Mouse (Mus musculus) gastrocnemius, postnatal 36 days (tissue): ENCODE data around the gene Llgl2. TPM values are rescaled to one million over a fixed set of nuclear protein-coding genes. Genes with fewer than 3 reads are reported as not detected.

Experiments
- DNase-seq, 2 experiments: peaks; one replicate each; pipeline ENCODE4 v3.0.0; 2022
- intact Hi-C: fragments of 180-260 bp; cut with DNase I; formaldehyde crosslinking; loops from one replicate; pipeline ENCODE4 v1.15.1; 2025
- total RNA-seq, 2 experiments: library from RNA; stranded (reverse); gene quantifications; 2 replicates each; pipeline ENCODE4 v1.2.3; 2021

Llgl2 gene
- total RNA-seq, 2 experiments from 2014 or later: 6.5 to 9.9 TPM

GRCm38 (mm10) chr11:115859143-115859945 is 35.5 kb downstream of the Llgl2 start:
- intact Hi-C loops: loop anchor here (2.0 kb wide), 1 partner anchor 137 kb away; no protein-coding TSS in a partner anchor
- peak; percentile 79 to 88 for DNase-seq

GRCm38 (mm10) chr11:115863895-115864294 is 40.0 kb downstream of the Llgl2 start:
- intact Hi-C loops: no loop called here

GRCm38 (mm10) chr11:115869393-115869792 is 45.5 kb downstream of the Llgl2 start:
- DNase-seq: no peak
- intact Hi-C loops: no loop called here

More at GRCm38 (mm10) chr11:115863895-115864294, 40.0 kb downstream of the Llgl2 start:
- no peak for DNase-seq

GRCm38 (mm10) chr11:115872437-115872836 is 48.6 kb downstream of the Llgl2 start:
- no peak for DNase-seq
- intact Hi-C loops: no loop called here

- DNase-seq: no peak
Observed at GRCm38 (mm10) chr11:115875935-115876334, 52.1 kb downstream of the Llgl2 start.

GRCm38 (mm10) chr11:115876438-115876837 is 52.6 kb downstream of the Llgl2 start:
- intact Hi-C loops: no loop called here
- DNase-seq: no peak

More at GRCm38 (mm10) chr11:115875935-115876334, 52.1 kb downstream of the Llgl2 start:
- intact Hi-C loops: no loop called here

- intact Hi-C loops: no loop called here
Observed at GRCm38 (mm10) chr11:115877174-115877755, 53.4 kb downstream of the Llgl2 start.

GRCm38 (mm10) chr11:115878071-115878470 is 54.2 kb downstream of the Llgl2 start:
- no peak for DNase-seq
- intact Hi-C loops: no loop called here

More at GRCm38 (mm10) chr11:115877174-115877755, 53.4 kb downstream of the Llgl2 start:
- no peak for DNase-seq

- intact Hi-C loops: no loop called here
- no peak for DNase-seq
Observed at GRCm38 (mm10) chr11:115881002-115881401, 57.2 kb downstream of the Llgl2 start.

GRCm38 (mm10) chr11:115883251-115883650 is 59.4 kb downstream of the Llgl2 start:
- intact Hi-C loops: no loop called here
- DNase-seq: no peak

- intact Hi-C loops: no loop called here
- no peak for DNase-seq
Observed at GRCm38 (mm10) chr11:115884361-115884760, 60.5 kb downstream of the Llgl2 start.

- intact Hi-C loops: no loop called here
Observed at GRCm38 (mm10) chr11:115885281-115885680, 61.4 kb downstream of the Llgl2 start.

GRCm38 (mm10) chr11:115886446-115886845 is 62.6 kb downstream of the Llgl2 start:
- intact Hi-C loops: no loop called here
- no peak for DNase-seq

More at GRCm38 (mm10) chr11:115885281-115885680, 61.4 kb downstream of the Llgl2 start:
- no peak for DNase-seq

GRCm38 (mm10) chr11:115888020-115888419 is 64.2 kb downstream of the Llgl2 start:
- intact Hi-C loops: no loop called here

GRCm38 (mm10) chr11:115889159-115889558 is 65.3 kb downstream of the Llgl2 start:
- DNase-seq: no peak
- intact Hi-C loops: no loop called here

More at GRCm38 (mm10) chr11:115888020-115888419, 64.2 kb downstream of the Llgl2 start:
- DNase-seq: no peak

GRCm38 (mm10) chr11:115892213-115892612 is 68.4 kb downstream of the Llgl2 start:
- no peak for DNase-seq
- intact Hi-C loops: no loop called here

GRCm38 (mm10) chr11:115893071-115893470 is 69.2 kb downstream of the Llgl2 start:
- intact Hi-C loops: no loop called here

GRCm38 (mm10) chr11:115894755-115895520 is 71.1 kb downstream of the Llgl2 start:
- DNase-seq: no peak
- intact Hi-C loops: no loop called here

More at GRCm38 (mm10) chr11:115893071-115893470, 69.2 kb downstream of the Llgl2 start:
- DNase-seq: no peak

- no peak for DNase-seq
- intact Hi-C loops: no loop called here
Observed at GRCm38 (mm10) chr11:115898446-115898845, 74.6 kb downstream of the Llgl2 start.

GRCm38 (mm10) chr11:115898886-115899285 is 75.0 kb downstream of the Llgl2 start:
- intact Hi-C loops: no loop called here
- no peak for DNase-seq
